Mouse (Mus musculus) embryonic facial prominence, embryonic 12.5 days (tissue): ENCODE measurements around the gene Cln6. TPM values are rescaled to one million over a fixed set of nuclear protein-coding genes. Genes with fewer than 3 reads are reported as not detected.
"Not testable (repeated sequence)": the region's sequence is repeated elsewhere in the genome, so short reads cannot be mapped to it uniquely, and the experiment has no call there.

Experiments
- ATAC-seq: fragments of 200-750 bp; cut with Nextera tagmentation; 2 replicates; pipeline ENCODE4 v1.8.0; 2017; ENCODE audit not compliant: insufficient number of reproducible peaks, insufficient read depth, low FRiP score, low TSS enrichment
- H3K27ac ChIP-seq: fragments of 300-500 bp; sonication (generic); 2 replicates; pipeline ENCODE4 v1.5.1; 2016; ENCODE audit warnings: mild to moderate bottlenecking
- H3K27me3 ChIP-seq: fragments of 300-500 bp; sonication (generic); 2 replicates; pipeline ENCODE4 v1.6.1; 2016; ENCODE audit warnings: mild to moderate bottlenecking, moderate library complexity
- H3K36me3 ChIP-seq: fragments of 300-500 bp; sonication (generic); 2 replicates; pipeline ENCODE4 v1.6.1; 2016; ENCODE audit warnings: mild to moderate bottlenecking
- H3K4me1 ChIP-seq: fragments of 300-500 bp; sonication (generic); 2 replicates; pipeline ENCODE4 v1.6.1; 2016
- H3K4me2 ChIP-seq: fragments of 300-500 bp; sonication (generic); replicated peaks from 2 replicates; pipeline ENCODE4 v1.6.1; 2016; ENCODE audit warnings: mild to moderate bottlenecking, moderate library complexity
- H3K4me3 ChIP-seq: fragments of 300-500 bp; sonication (generic); 2 replicates; pipeline ENCODE4 v1.5.1; 2016; ENCODE audit warnings: mild to moderate bottlenecking
- H3K9ac ChIP-seq: fragments of 300-500 bp; sonication (generic); 2 replicates; pipeline ENCODE4 v1.6.1; 2016; ENCODE audit warnings: mild to moderate bottlenecking, moderate library complexity
- H3K9me3 ChIP-seq: fragments of 300-500 bp; sonication (generic); 2 replicates; pipeline ENCODE4 v1.6.1; 2016; ENCODE audit warnings: mild to moderate bottlenecking, moderate library complexity
- WGBS: fragments of 180-500 bp; shearing (Covaris S2); methylation state at CpG from one replicate; pipeline ENCODE4 v1.1.7; 2016; 5-methylcytosine and 5-hydroxymethylcytosine counted together
- polyA plus RNA-seq: library from polyadenylated mRNA; unstranded; fragments of >200 nt; fragmentation: Nextera tagmentation; extraction: Ambion mirVana; gene quantifications from 2 replicates; pipeline ENCODE4 v1.2.1, GENCODE M21; 2016

The Cln6 gene
- polyA plus RNA-seq, 1 experiment from 2014 or later: 17.1 TPM

- no peak within 1 kb of the TSS for H3K9ac ChIP-seq
- 0 out of 2 replicates have a peak, but pooled peaks have one; percentile 54 for ATAC-seq
Measured at GRCm38 (mm10) chr9:62857719-62858261, 19.2 kb downstream of the Cln6 start, which contains the start of gene Calml4. Gene Calml4 (plus strand): TSS chr9:62858080.

GRCm38 (mm10) chr9:62858266-62859019 is 19.9 kb downstream of the Cln6 start:
- Histone ChIP-seq H3K4me2 (peak overlapping the region; percentile 30), H3K27me3 (no peaks in the 10 kb centered on the region), H3K9me3 (no peaks in the 10 kb centered on the region), H3K4me1 (peaks cover 28% of the 10 kb centered on the region), H3K9ac (no peak overlapping the region), H3K36me3 (no peaks in the 10 kb centered on the region), H3K27ac (peak overlapping the region; percentile 71; the same call in 1 of the 2 replicates), H3K4me3 (no peak overlapping the region)
- no peak for ATAC-seq
- 40% methylated on average over 8 of the region's 8 CpGs for WGBS

More at GRCm38 (mm10) chr9:62857719-62858261, 19.2 kb downstream of the Cln6 start, which contains the start of gene Calml4:
- Histone ChIP-seq H3K27ac (peak within 1 kb of the TSS; percentile 71; the same call in 1 of the 2 replicates), H3K27me3 (no peaks in the 10 kb centered on the region), H3K4me1 (peaks cover 28% of the 10 kb centered on the region), H3K36me3 (no peaks in the 10 kb centered on the region), H3K9me3 (no peaks in the 10 kb centered on the region), H3K4me2 (peak within 1 kb of the TSS; percentile 30), H3K4me3 (no peak within 1 kb of the TSS)
- 52% methylated on average over 20 of the region's 20 CpGs for WGBS

GRCm38 (mm10) chr9:62860102-62860501 is 21.5 kb downstream of the Cln6 start:
- not testable (repeated sequence) for H3K9ac ChIP-seq, H3K4me3 ChIP-seq, H3K36me3 ChIP-seq, ATAC-seq, H3K9me3 ChIP-seq, H3K27me3 ChIP-seq, H3K4me2 ChIP-seq, H3K27ac ChIP-seq
- WGBS: 59% methylated on average over 7 of the region's 7 CpGs
- peaks cover 22% of the 10 kb centered on the region for H3K4me1 ChIP-seq

- ATAC-seq: no peak
- H3K4me3 ChIP-seq: no peak overlapping the region
- WGBS: 48% methylated on average over 4 of the region's 4 CpGs
- H3K4me2 ChIP-seq: no peak overlapping the region
- no peak overlapping the region for H3K9ac ChIP-seq
- peaks cover 22% of the 10 kb centered on the region for H3K4me1 ChIP-seq
- H3K27me3 ChIP-seq: no peaks in the 10 kb centered on the region
- H3K36me3 ChIP-seq: no peaks in the 10 kb centered on the region
- no peaks in the 10 kb centered on the region for H3K9me3 ChIP-seq
- no peak overlapping the region for H3K27ac ChIP-seq
Measured at GRCm38 (mm10) chr9:62860866-62861265, 22.3 kb downstream of the Cln6 start.

DNA sequence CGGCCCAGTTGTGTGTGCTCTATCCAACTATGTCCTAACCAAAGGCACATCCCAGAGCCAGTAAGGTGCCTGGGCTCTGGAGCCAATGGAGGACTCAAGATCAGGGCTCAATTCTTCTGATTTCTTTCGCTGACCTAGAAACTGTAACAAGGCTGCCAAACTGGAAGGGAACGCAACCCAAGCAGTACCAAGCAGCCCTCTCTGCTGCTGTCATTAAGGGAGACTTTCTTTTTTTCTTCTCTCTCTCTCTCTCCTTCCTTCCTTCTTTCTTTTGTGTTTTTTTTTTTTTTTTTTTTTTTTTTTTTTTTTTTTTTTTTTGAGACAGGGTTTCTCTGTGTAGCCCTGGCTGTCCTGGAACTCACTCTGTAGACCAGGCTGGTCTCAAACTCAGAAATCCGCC is 30.7 kb downstream of the Cln6 start:
- H3K36me3 ChIP-seq, H3K9ac ChIP-seq, H3K4me3 ChIP-seq, ATAC-seq, H3K27ac ChIP-seq, H3K27me3 ChIP-seq, H3K9me3 ChIP-seq, H3K4me1 ChIP-seq, H3K4me2 ChIP-seq: not testable (repeated sequence)
- WGBS: 94% methylated on average over 3 of the region's 4 CpGs

- Histone ChIP-seq H3K9ac (no peak overlapping the region), H3K9me3 (no peaks in the 10 kb centered on the region), H3K27me3 (no peaks in the 10 kb centered on the region), H3K36me3 (no peaks in the 10 kb centered on the region), H3K27ac (no peak overlapping the region), H3K4me1 (no peaks in the 10 kb centered on the region), H3K4me3 (no peak overlapping the region), H3K4me2 (no peak overlapping the region)
- ATAC-seq: no peak
Measured at GRCm38 (mm10) chr9:62870728-62871127, 32.1 kb downstream of the Cln6 start.

- Histone ChIP-seq H3K4me3 (no peak overlapping the region), H3K4me1 (no peaks in the 10 kb centered on the region), H3K9me3 (no peaks in the 10 kb centered on the region), H3K36me3 (peaks cover 17% of the 10 kb centered on the region), H3K9ac (no peak overlapping the region), H3K27me3 (no peaks in the 10 kb centered on the region), H3K4me2 (no peak overlapping the region), H3K27ac (no peak overlapping the region)
- ATAC-seq: no peak
- WGBS: 82% methylated on average over 7 of the region's 7 CpGs
Measured at GRCm38 (mm10) chr9:62876966-62877616, 38.5 kb downstream of the Cln6 start.

- Histone ChIP-seq H3K9me3 (no peaks in the 10 kb centered on the region), H3K27me3 (no peaks in the 10 kb centered on the region), H3K36me3 (peaks cover 22% of the 10 kb centered on the region), H3K9ac (no peak overlapping the region), H3K27ac (no peak overlapping the region), H3K4me3 (no peak overlapping the region), H3K4me2 (no peak overlapping the region), H3K4me1 (no peaks in the 10 kb centered on the region)
- WGBS: 88% methylated on average over 2 of the region's 2 CpGs
- no peak for ATAC-seq
Measured at GRCm38 (mm10) chr9:62877825-62878224, 39.2 kb downstream of the Cln6 start.

DNA sequence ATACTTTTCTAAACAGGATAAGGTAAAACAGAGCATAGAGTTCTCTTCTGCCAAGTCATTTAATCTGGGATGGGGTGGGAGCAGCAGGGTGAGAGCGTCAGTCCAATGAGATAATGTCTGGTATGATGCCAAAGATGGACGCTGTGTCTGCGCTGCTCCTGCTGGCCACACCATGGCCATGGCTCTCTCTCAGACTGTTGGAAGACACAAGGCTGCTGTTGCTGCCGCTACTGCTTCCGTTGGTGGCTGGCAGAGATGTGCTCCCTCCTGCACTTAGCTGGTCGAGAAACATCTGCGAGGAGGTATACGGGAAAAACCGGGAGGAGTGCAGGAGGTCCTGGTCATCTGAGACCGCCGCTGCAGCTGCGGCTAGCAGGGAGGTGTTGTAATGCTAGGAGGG is 43.3 kb downstream of the Cln6 start:
- Histone ChIP-seq H3K27ac (no peak overlapping the region), H3K4me3 (no peak overlapping the region), H3K9me3 (no peaks in the 10 kb centered on the region), H3K27me3 (no peaks in the 10 kb centered on the region), H3K4me2 (no peak overlapping the region), H3K9ac (no peak overlapping the region), H3K4me1 (no peaks in the 10 kb centered on the region), H3K36me3 (peaks cover 50% of the 10 kb centered on the region)
- 78% methylated on average over 12 of the region's 12 CpGs for WGBS
- no peak for ATAC-seq

DNA sequence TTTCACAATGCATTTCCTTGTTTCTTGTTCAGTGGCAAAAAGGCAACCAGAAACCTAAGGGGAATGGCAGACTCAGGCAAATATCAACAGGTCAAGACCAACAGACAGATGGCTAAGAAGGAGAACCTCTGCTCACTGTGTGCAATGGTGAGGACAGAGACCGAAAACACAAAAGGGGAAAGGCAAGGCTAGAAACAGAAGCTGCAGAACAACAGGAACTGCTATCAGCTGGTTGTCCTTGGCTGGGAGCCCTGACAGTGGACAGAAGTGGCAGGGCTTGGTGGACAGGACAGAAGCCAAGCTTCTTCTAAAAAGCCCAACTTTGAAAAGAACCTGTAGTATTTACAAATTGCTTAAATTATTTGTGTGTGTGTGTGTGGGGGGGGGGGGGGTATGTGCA is 55.9 kb downstream of the Cln6 start:
- 71% methylated on average over 1 of the region's 1 CpGs for WGBS
- Histone ChIP-seq H3K9ac (no peak overlapping the region), H3K27ac (no peak overlapping the region), H3K4me1 (no peaks in the 10 kb centered on the region), H3K4me3 (no peak overlapping the region), H3K36me3 (peaks cover 26% of the 10 kb centered on the region), H3K9me3 (no peaks in the 10 kb centered on the region), H3K4me2 (no peak overlapping the region), H3K27me3 (no peaks in the 10 kb centered on the region)
- no peak for ATAC-seq
